Mouse (Mus musculus): ENCODE measurements around the gene Sparc.

- TF ChIP-seq CTCF (IDR thresholded peaks at IDR 0.05; ENCODE audit: low read depth, low read length) = no peak
- no peak for TF ChIP-seq POLR2A (IDR thresholded peaks at IDR 0.05; ENCODE audit: insufficient read depth, low read length)
Measured at GRCm38 (mm10) chr11:55453640-55454039, 30.7 kb upstream of the Sparc start.
